Mouse (Mus musculus) kidney, embryonic 16.5 days (tissue): ENCODE results near the gene Arfgap1. TPM values are rescaled to one million over a fixed set of nuclear protein-coding genes. Genes with fewer than 3 reads are reported as not detected.

Experiments used
- ATAC-seq: fragments of 200-750 bp; cut with Nextera tagmentation; 2 replicates; pipeline ENCODE4 v1.8.0; 2017; ENCODE audit warnings: moderate TSS enrichment; ENCODE audit not compliant: low FRiP score, low TSS enrichment
- H3K27ac ChIP-seq: fragments of 300-500 bp; sonication (generic); 2 replicates; pipeline ENCODE4 v1.5.1; 2014; ENCODE audit warnings: low read length
- H3K27me3 ChIP-seq: fragments of 300-500 bp; sonication (generic); 2 replicates; pipeline ENCODE4 v1.6.1; 2014; ENCODE audit warnings: low read length, control low read depth, mixed read lengths; ENCODE audit not compliant: insufficient read depth
- H3K36me3 ChIP-seq: fragments of 300-500 bp; sonication (generic); 2 replicates; pipeline ENCODE4 v1.6.1; 2014; ENCODE audit warnings: low read length, control low read depth, mixed read lengths; ENCODE audit not compliant: insufficient read depth
- H3K4me1 ChIP-seq: fragments of 300-500 bp; sonication (generic); 2 replicates; pipeline ENCODE4 v1.6.1; 2014; ENCODE audit warnings: low read length, control low read depth, mixed read lengths; ENCODE audit not compliant: insufficient read depth
- H3K4me2 ChIP-seq: fragments of 300-500 bp; sonication (generic); replicated peaks from 2 replicates; pipeline ENCODE4 v1.6.1; 2014; ENCODE audit warnings: low read depth, low read length
- H3K4me3 ChIP-seq: fragments of 300-500 bp; sonication (generic); 2 replicates; pipeline ENCODE4 v1.5.1; 2014; ENCODE audit warnings: mild to moderate bottlenecking, low read length
- H3K9ac ChIP-seq: fragments of 300-500 bp; sonication (generic); replicated peaks from 2 replicates; pipeline ENCODE4 v1.6.1; 2014; ENCODE audit warnings: low read length
- H3K9me3 ChIP-seq: fragments of 300-500 bp; sonication (generic); 2 replicates; pipeline ENCODE4 v1.6.1; 2016; ENCODE audit warnings: low read length, control low read depth
- WGBS: fragments of 180-500 bp; shearing (Covaris S2); extraction: QIAGEN DNeasy Blood & Tissue Kit; methylation state at CpG from one replicate; pipeline ENCODE4 v1.1.7; 2014; 5-methylcytosine and 5-hydroxymethylcytosine counted together
- polyA plus RNA-seq: library from polyadenylated mRNA; unstranded; fragments of >200 nt; fragmentation: Nextera tagmentation; extraction: Ambion mirVana; gene quantifications from 2 replicates; pipeline ENCODE4 v1.2.1, GENCODE M21; 2015

Gene Arfgap1
- polyA plus RNA-seq, 1 experiment from 2014 or later = 110 TPM

- Histone ChIP-seq H3K27ac (no peak overlapping the region), H3K9ac (no peak overlapping the region), H3K27me3 (no peaks in the 10 kb centered on the region), H3K9me3 (no peaks in the 10 kb centered on the region), H3K4me2 (no peak overlapping the region), H3K4me3 (no peak overlapping the region), H3K4me1 (no peaks in the 10 kb centered on the region), H3K36me3 (no peaks in the 10 kb centered on the region)
- 12% methylated on average over 5 of the region's 5 CpGs for WGBS
- peak; percentile 46 for ATAC-seq
These were observed 29.4 kb downstream of the Arfgap1 start for GRCm38 (mm10) chr2:180996436-180996835.

- no peak overlapping the region for H3K4me3 ChIP-seq
- no peak overlapping the region for H3K27ac ChIP-seq
- no peak overlapping the region for H3K4me2 ChIP-seq
- H3K9me3 ChIP-seq = no peaks in the 10 kb centered on the region
- H3K36me3 ChIP-seq = no peaks in the 10 kb centered on the region
- H3K4me1 ChIP-seq = no peaks in the 10 kb centered on the region
- H3K9ac ChIP-seq = no peak overlapping the region
- 0 out of 2 replicates have a peak, but pooled peaks have one; percentile 8 for ATAC-seq
- 55% methylated on average over 3 of the region's 3 CpGs for WGBS
- no peaks in the 10 kb centered on the region for H3K27me3 ChIP-seq
These were observed 29.9 kb downstream of the Arfgap1 start for GRCm38 (mm10) chr2:180996905-180997304.

GRCm38 (mm10) chr2:181007054-181007453, 40.0 kb downstream of the Arfgap1 start:
- ATAC-seq = 0 out of 2 replicates have a peak, but pooled peaks have one; percentile 25
- WGBS = 32% methylated on average over 4 of the region's 4 CpGs
- H3K9me3 ChIP-seq = no peaks in the 10 kb centered on the region

DNA sequence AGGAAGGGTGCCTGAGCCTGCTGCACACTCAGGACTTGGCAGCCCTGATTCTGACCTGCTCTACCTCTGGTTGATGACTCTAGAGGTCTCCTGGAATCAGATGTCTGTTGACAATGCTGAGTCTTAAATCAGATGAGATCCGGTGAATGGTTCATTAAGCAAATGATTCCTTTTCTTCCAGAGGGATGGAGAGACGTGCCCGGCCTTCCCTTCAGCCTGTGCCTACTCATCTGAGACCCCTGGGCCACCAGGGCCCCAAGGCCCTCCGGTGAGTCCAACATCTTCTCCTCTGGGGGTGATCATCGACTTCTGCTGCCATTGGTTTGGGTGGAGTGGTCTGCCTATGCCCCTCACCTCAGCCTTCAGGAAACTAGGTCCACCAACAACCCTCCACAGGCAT, 41.3 kb downstream of the Arfgap1 start:
- Histone ChIP-seq H3K9me3 (no peaks in the 10 kb centered on the region), H3K9ac (no peak overlapping the region), H3K4me3 (no peak overlapping the region), H3K27me3 (no peaks in the 10 kb centered on the region), H3K4me1 (peaks cover 7% of the 10 kb centered on the region; the same call in 1 of the 2 replicates), H3K27ac (no peak overlapping the region; the same call in 1 of the 2 replicates), H3K36me3 (no peaks in the 10 kb centered on the region), H3K4me2 (no peak overlapping the region)
- 32% methylated on average over 5 of the region's 5 CpGs for whole genome bisulfite sequencing
- peak; percentile 52 for ATAC-seq

More at GRCm38 (mm10) chr2:181007054-181007453, 40.0 kb downstream of the Arfgap1 start:
- Histone ChIP-seq H3K4me3 (no peak overlapping the region), H3K9ac (no peak overlapping the region), H3K4me2 (no peak overlapping the region), H3K36me3 (no peaks in the 10 kb centered on the region), H3K4me1 (peaks cover 7% of the 10 kb centered on the region; the same call in 1 of the 2 replicates), H3K27ac (no peak overlapping the region), H3K27me3 (no peaks in the 10 kb centered on the region)

GRCm38 (mm10) chr2:181031406-181031934, 64.4 kb downstream of the Arfgap1 start:
- Histone ChIP-seq H3K4me2 (no peak overlapping the region), H3K4me3 (no peak overlapping the region), H3K27ac (no peak overlapping the region), H3K9me3 (no peaks in the 10 kb centered on the region), H3K27me3 (0 out of 2 replicates have a peak, but pooled peaks cover under 1% of the 10 kb centered on the region), H3K9ac (no peak overlapping the region), H3K36me3 (no peaks in the 10 kb centered on the region), H3K4me1 (no peaks in the 10 kb centered on the region)
- 77% methylated on average over 11 of the region's 11 CpGs for WGBS
- no peak for ATAC-seq

Other genes with a start within 250 kb of the Arfgap1 start
- gene Slc17a9, start 242.0 kb upstream of the Arfgap1 start, polyA plus RNA-seq = 0.40 and 0.66 TPM in 2 replicates
- not detected in 2 replicates for gene Bhlhe23, start 190.3 kb upstream of the Arfgap1 start, polyA plus RNA-seq
- 16.0 and 27.1 TPM in 2 replicates for gene Ythdf1, start 46.3 kb upstream of the Arfgap1 start, polyA plus RNA-seq
- gene Birc7, start 38.2 kb upstream of the Arfgap1 start, polyA plus RNA-seq = not detected in 2 replicates
- gene Nkain4, start 12.5 kb upstream of the Arfgap1 start, polyA plus RNA-seq = 36.9 and 48.7 TPM in 2 replicates
- 0.22 and 0.47 TPM in 2 replicates for gene Col20a1, start 19.3 kb downstream of the Arfgap1 start, polyA plus RNA-seq
- 4.3 TPM in 2 replicates for gene Chrna4, start 76.3 kb downstream of the Arfgap1 start, polyA plus RNA-seq
- 0.16 and 0.44 TPM in 2 replicates for gene Kcnq2, start 168.1 kb downstream of the Arfgap1 start, polyA plus RNA-seq
- gene Eef1a2, start 189.8 kb downstream of the Arfgap1 start, polyA plus RNA-seq = 0.10 TPM in 1 of 2 replicates, not detected in the other
- 302 and 310 TPM in 2 replicates for gene Ppdpf, start 220.0 kb downstream of the Arfgap1 start, polyA plus RNA-seq
- gene Ptk6, start 235.6 kb downstream of the Arfgap1 start, polyA plus RNA-seq = not detected in 2 replicates
- gene Srms, start 246.0 kb downstream of the Arfgap1 start, polyA plus RNA-seq = 0.25 and 0.37 TPM in 2 replicates